Mouse (Mus musculus) small intestine, adult 2 months (tissue): ENCODE results near the gene Dstn. TPM values are rescaled to one million over a fixed set of nuclear protein-coding genes. Genes with fewer than 3 reads are reported as not detected.

Experiments used
- H3K27ac ChIP-seq: fragments of 200-500 bp; 2 replicates; pipeline ENCODE4 v1.5.1; 2012; ENCODE audit warnings: low read depth, low read length, control low read depth, inconsistent platforms; ENCODE audit not compliant: insufficient read depth
- H3K27me3 ChIP-seq: fragments of 200-500 bp; 2 replicates; pipeline ENCODE4 v1.6.1; 2012; ENCODE audit warnings: mild to moderate bottlenecking, moderate library complexity, low read length, inconsistent platforms; ENCODE audit not compliant: control insufficient read depth, insufficient read depth
- H3K36me3 ChIP-seq: fragments of 200-500 bp; 2 replicates; pipeline ENCODE4 v1.6.1; 2012; ENCODE audit warnings: mild to moderate bottlenecking, low read length, control low read depth, inconsistent platforms; ENCODE audit not compliant: control insufficient read depth, insufficient read depth
- H3K4me1 ChIP-seq: fragments of 200-500 bp; 2 replicates; pipeline ENCODE4 v1.6.1; 2012; ENCODE audit warnings: low read length, inconsistent platforms, mixed read lengths; ENCODE audit not compliant: control insufficient read depth, insufficient read depth, insufficient read length
- H3K4me3 ChIP-seq: fragments of 200-500 bp; 2 replicates; pipeline ENCODE4 v1.5.1; 2012; ENCODE audit warnings: low read depth, mild to moderate bottlenecking, control low read depth, inconsistent platforms, low read length, moderate library complexity
- CTCF ChIP-seq: fragments of 200-500 bp; IDR thresholded peaks from 2 replicates; pipeline ENCODE4 v1.5.1; 2012; ENCODE audit warnings: low read depth, mild to moderate bottlenecking, control low read depth, inconsistent platforms, low read length, moderate library complexity, mixed read lengths; ENCODE audit not compliant: insufficient replicate concordance, insufficient read length; ENCODE audit errors: extremely low read depth
- POLR2A ChIP-seq: fragments of 200-500 bp; IDR thresholded peaks from 2 replicates; pipeline ENCODE4 v1.6.1; 2012; ENCODE audit warnings: low read depth, mild to moderate bottlenecking, control low read depth, inconsistent platforms, low read length, moderate library complexity
- whole genome bisulfite sequencing: fragments of 180-500 bp; shearing (Covaris S2); methylation state at CpG from one replicate; pipeline ENCODE4 v1.1.7; 2018; 5-methylcytosine and 5-hydroxymethylcytosine counted together
- polyA plus RNA-seq: library from polyadenylated mRNA; depleted of rRNA; stranded (reverse); fragments of >200 nt; gene quantifications from 2 replicates; pipeline ENCODE4 v1.2.3, GENCODE M21; 2012

Gene Dstn
- polyA plus RNA-seq, 1 experiment = 69.3 TPM

DNA sequence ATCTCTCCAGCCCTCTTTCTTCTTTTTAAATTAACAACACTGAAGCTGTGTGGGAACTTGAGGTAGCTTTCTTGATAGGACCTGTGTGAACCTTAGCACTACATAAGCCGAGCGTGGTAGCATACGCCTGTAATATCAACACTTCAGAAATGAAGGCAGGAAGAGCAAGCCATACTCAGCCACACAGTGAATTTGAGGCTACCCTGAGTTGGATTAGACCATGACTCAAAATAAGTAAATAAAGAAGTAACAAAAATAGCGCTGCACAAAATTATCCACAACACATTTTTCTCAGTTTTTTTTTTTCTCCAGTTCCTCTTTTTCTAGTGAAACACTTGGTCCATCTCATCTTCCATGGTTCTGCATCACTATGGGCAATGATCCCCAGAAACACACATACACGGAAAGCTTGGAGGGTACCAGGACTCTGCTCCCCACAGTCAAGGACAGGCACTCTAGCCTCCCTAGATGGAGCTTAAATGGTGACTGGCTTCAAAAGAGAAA, 60.1 kb downstream of the Dstn start:
- Histone ChIP-seq H3K4me1 (no peaks in the 10 kb centered on the region), H3K27me3 (no peaks in the 10 kb centered on the region), H3K36me3 (peaks cover 59% of the 10 kb centered on the region), H3K27ac (no peak overlapping the region), H3K4me3 (no peak overlapping the region)
- 93% methylated on average over 5 of the region's 5 CpGs for WGBS
- TF ChIP-seq POLR2A = no peak
- no peak for TF ChIP-seq CTCF

GRCm38 (mm10) chr2:143978444-143979147, 63.5 kb downstream of the Dstn start:
- TF ChIP-seq CTCF (peak; percentile 9; the same call in 1 of the 2 replicates), POLR2A (no peak)

GRCm38 (mm10) chr2:143980781-143981398, 65.8 kb downstream of the Dstn start:
- H3K36me3 ChIP-seq = peaks cover 62% of the 10 kb centered on the region
- TF ChIP-seq POLR2A = no peak
- TF ChIP-seq CTCF = peak; percentile 86; the same call in 1 of the 2 replicates
- H3K27ac ChIP-seq = no peak overlapping the region
- H3K4me3 ChIP-seq = no peak overlapping the region
- WGBS = 38% methylated on average over 6 of the region's 6 CpGs
- no peaks in the 10 kb centered on the region for H3K4me1 ChIP-seq
- H3K27me3 ChIP-seq = no peaks in the 10 kb centered on the region

More at GRCm38 (mm10) chr2:143978444-143979147, 63.5 kb downstream of the Dstn start:
- Histone ChIP-seq H3K4me1 (no peaks in the 10 kb centered on the region), H3K27me3 (no peaks in the 10 kb centered on the region), H3K36me3 (peaks cover 54% of the 10 kb centered on the region), H3K27ac (no peak overlapping the region), H3K4me3 (no peak overlapping the region)
- 80% methylated on average over 8 of the region's 8 CpGs for WGBS

DNA sequence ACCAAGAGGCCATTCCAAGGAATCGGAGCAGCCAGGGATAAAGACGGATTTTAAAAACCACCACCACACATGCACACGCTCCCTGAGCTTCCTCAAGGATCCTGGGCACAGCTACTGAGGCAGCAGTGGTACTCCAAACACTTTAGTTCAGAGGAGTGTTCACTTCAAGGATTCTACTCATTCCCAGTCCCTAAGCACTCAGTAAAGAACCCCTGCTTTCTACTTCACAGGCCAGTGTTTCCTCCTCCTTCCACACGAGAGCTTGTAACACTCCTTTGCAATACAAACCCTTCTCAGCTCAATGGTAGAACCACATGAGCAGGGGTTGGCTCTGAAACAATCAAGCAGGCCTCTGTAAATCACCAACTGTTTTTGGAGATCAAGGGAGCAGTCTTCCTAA, 67.0 kb downstream of the Dstn start:
- no peak overlapping the region for H3K27ac ChIP-seq
- peaks cover 64% of the 10 kb centered on the region for H3K36me3 ChIP-seq
- WGBS = 85% methylated on average over 4 of the region's 4 CpGs
- H3K4me1 ChIP-seq = no peaks in the 10 kb centered on the region
- TF ChIP-seq CTCF = no peak
- no peak for TF ChIP-seq POLR2A
- H3K27me3 ChIP-seq = no peaks in the 10 kb centered on the region
- no peak overlapping the region for H3K4me3 ChIP-seq

GRCm38 (mm10) chr2:143982901-143983300, 67.8 kb downstream of the Dstn start:
- 44% methylated on average over 3 of the region's 3 CpGs for WGBS
- Histone ChIP-seq H3K4me3 (no peak overlapping the region), H3K36me3 (peaks cover 69% of the 10 kb centered on the region), H3K27ac (no peak overlapping the region), H3K4me1 (no peaks in the 10 kb centered on the region), H3K27me3 (no peaks in the 10 kb centered on the region)
- TF ChIP-seq POLR2A (no peak), CTCF (no peak)

DNA sequence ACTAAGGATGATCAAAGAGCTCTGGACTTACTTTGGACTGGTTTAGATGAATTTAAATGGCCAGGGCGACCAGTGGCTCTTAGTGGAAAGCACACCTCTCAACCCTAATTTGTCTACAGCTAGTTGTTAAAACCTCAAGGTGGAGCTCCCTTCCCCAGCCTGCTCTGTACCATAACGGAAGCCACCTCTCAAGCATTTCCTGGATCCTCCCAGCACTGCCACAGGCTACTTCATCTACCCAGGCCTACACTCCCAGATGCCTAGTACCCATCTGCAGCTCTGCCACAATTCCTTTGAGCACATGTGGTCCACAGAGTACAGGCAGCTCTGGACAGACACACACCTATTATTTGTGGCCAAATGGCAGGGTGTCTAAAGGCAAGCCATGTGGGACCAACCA, 68.4 kb downstream of the Dstn start:
- H3K4me3 ChIP-seq = no peak overlapping the region
- 51% methylated on average over 2 of the region's 2 CpGs for WGBS
- TF ChIP-seq POLR2A = no peak
- no peak for TF ChIP-seq CTCF
- H3K4me1 ChIP-seq = no peaks in the 10 kb centered on the region
- H3K27me3 ChIP-seq = no peaks in the 10 kb centered on the region
- H3K27ac ChIP-seq = no peak overlapping the region
- H3K36me3 ChIP-seq = peaks cover 70% of the 10 kb centered on the region

- Histone ChIP-seq H3K4me1 (peaks cover 18% of the 10 kb centered on the region), H3K36me3 (peaks cover 50% of the 10 kb centered on the region), H3K27me3 (no peaks in the 10 kb centered on the region), H3K27ac (no peak overlapping the region), H3K4me3 (no peak overlapping the region)
- 54% methylated on average over 2 of the region's 2 CpGs for WGBS
- TF ChIP-seq POLR2A = no peak
- no peak for TF ChIP-seq CTCF
Observed at GRCm38 (mm10) chr2:143987485-143987884, 72.4 kb downstream of the Dstn start.
